Mouse (Mus musculus): Measurements from ENCODE around the gene Pomt2.
"Not testable (repeated sequence)": the region's sequence is repeated elsewhere in the genome, so short reads cannot be mapped to it uniquely, and the experiment has no call there.

The Pomt2 gene

DNA sequence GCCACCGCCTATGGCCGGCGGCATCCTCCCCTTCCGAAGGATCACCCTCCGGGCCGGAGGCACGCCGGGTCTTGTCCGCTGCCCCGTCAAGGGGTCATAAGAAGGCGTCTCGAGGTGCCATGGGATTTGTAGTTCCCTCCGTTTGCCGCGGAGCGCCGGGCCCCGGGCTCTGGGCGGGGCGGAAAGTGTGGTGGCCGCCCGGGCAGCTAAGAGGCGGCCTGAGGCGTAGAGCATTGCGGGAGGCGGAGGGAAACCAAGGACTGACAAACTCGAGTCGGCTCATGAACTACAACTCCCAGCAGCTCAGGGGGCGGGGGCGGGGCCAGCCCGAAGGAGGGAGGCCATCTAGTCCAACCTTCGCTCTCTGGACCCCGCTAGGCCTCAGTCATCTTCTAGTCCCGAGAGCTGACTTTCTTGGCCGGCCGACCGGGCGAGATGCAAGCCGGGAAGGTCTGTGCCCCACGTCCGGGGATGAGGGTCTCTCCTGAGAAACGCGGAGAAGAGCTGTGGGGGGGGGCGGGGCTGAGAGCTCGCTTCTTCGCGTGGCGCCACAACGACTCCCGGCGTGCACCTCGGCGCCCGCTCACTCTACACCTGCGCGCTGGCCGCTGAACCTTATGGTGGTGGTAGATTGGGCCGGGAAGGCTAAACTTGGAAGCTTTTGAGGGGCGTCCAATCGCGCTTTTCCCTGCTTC, at the start of gene Pomt2:
Pomt2 (minus strand) TSS at position 574 of the 695 bp plus-strand sequence.
- peak; percentile 89 for DNase-seq (ENCODE audit: low spot score)

DNA sequence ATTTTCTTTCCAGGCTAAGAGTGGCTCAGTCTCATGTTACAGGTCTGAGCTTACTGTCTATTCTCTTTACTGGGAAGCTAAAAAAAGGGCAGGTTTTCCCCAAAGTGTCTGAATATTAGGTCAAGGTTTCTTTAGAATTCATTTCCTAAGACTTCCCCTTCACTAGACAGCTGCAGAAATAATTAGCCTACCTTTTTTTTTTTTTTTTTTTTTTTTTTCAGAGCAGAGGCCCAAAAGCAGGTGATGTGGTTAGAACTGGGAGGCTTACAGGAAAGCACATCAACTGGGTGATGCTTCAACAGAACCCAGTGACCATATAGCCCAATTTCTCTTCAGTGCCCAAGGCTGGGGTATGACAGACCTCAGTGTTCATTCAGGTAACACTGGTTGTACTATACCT, 48.5 kb upstream of the Pomt2 start:
- no peak for DNase-seq (ENCODE audit: low spot score)

DNA sequence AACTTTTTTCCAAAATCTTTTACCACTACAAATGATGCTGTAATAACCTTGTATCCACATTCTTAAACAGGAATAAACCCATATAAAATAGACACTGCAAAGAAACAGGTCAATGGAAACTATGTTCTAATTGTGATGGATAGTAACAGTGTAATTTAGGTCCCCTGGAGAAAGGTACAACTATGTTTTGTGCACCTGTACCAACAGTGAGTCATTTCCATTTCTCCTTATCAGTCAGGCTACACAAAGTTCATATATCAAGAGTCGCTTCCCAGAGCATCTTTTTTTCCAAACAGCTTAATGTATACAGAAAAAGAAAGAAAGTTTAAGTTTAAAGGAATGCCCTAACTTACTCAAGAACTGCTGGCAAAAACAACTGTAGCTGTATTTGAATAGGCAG, 47.3 kb upstream of the Pomt2 start:
- no peak for DNase-seq (ENCODE audit: low spot score)

DNA sequence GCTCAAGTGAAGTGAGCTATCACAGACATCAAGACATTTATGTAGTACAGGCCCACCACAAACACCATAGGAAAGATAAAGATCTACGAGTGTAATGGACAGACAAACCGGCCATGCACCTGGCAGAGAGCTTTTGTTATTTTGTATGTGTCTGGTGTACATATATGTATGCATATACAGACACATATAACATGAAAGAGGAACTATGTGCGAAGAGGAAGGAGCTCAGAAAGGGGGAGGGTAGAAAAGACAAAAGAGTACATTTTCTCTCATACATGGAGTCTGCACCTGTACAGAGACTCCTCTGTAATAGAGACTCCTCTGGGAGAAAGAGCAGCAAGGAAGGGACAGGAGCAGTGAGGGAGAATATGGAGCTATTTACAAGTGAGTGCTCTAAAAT, 45.2 kb upstream of the Pomt2 start:
- DNase-seq (ENCODE audit: low spot score), result no peak

DNA sequence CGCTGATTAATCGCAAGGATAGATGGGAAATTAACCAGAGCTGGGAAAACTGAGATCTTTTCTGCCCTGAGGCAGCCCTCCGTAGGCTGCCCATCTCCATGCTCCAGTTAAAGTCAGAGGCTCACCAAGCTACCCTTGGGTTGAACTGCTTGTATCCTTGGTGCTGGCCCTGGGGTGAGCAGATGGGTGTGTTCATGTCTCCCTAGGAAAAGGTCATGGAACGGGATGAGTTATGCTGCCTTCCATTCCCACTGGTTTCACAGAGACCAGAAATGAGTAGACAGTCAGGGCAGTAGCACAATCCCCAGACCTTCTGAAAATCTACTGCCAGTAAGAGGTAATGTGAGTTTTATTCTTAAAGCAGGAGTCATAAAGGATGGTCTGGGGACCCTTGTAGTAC, 29.9 kb upstream of the Pomt2 start:
- no peak for DNase-seq (ENCODE audit: low spot score)

DNA sequence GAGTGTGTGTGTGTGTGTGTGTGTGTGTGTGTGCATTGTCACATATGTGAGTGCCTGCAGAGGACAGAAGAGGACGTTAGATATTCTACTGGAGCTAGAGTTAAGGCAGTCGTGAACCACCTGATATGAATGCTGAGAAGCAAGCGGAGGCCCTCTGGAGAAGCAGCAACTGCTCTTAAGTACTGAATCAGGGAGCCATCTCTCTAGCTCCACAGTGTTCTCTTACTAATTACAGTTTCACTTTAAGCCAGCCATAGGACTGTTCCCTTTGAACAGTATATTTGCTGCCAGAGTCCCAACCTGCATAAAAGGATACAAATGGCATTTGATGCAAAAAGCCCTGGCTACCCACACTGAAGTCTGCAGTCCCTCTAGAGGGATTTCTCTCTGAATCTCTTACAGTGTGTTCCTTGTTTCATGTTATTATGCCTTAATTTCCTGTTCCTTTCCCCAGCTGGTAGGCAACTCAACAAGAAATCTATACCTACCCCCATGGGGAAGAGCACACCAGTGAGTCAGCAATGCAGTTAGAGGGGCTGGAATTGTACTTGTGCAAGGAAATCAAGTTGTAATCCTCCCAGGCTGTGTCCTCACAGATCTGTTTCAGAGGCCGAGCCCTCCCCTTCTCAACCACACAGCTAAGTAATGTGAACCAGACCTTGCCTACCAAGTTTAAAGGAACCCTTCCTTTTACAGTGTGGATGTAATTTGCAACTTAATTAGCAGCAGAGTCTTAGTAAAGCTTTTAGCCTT, 27.6 kb upstream of the Pomt2 start:
- DNase-seq (ENCODE audit: low spot score), result no peak

DNA sequence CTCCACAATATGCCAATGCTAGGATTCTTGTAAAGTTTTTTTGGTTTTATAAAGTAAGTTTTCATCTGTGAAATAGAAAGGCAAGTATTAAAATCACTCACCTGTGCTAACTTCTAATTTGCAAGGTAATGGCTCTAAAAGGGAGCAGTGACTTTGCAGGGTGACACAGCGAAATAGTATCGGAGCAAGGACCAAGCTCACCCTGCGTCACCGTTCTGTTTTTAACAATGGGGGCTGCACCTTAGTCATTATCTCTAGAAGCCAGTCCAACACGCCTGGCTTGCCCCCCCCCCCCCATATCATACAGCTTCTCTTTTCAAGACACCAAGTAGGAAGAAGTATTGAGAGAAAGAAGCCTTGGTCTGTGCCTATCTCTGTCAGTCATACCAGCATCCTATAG, 13.0 kb upstream of the Pomt2 start:
- DNase-seq (ENCODE audit: low spot score), result no peak

DNA sequence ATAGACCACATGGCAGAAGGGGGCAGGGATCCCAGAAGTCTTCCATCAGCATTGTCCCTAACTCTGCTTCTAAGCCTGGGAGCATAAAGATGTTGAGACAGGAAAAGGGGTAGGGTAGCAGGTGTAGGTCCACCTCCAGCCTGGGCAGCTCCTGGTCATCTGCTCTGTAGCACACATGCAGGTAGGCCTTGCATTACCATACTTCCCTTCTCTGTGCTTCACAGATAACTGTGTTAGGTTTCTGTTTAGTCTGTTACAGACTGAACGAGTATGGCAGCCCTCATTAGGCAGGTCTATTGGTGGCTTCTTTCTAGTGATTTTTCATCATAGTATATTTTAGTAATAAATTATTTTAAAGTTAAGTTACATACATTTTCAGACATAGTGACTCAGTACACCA, 12.5 kb upstream of the Pomt2 start:
- no peak for DNase-seq (ENCODE audit: low spot score)

DNA sequence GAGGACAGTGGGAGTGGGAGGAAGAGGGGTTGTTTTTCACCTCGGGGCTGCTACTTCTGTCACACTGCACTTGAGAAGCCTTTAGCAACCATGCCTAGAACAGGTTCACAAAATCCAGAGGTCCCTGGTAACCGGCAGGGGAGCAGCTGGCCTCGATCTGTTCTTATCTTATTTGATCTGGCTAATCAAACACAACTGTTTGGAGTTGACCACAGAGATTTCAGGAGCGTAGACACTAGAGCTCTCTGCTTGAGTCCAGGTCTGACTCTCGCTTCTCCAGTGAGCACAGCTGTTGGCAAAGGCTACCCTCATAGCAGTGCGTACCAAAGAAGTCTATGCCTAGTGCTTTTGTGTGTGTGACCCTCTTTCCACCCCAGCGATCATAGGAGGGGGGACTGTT, 10.3 kb upstream of the Pomt2 start:
- DNase-seq (ENCODE audit: low spot score), result no peak

DNA sequence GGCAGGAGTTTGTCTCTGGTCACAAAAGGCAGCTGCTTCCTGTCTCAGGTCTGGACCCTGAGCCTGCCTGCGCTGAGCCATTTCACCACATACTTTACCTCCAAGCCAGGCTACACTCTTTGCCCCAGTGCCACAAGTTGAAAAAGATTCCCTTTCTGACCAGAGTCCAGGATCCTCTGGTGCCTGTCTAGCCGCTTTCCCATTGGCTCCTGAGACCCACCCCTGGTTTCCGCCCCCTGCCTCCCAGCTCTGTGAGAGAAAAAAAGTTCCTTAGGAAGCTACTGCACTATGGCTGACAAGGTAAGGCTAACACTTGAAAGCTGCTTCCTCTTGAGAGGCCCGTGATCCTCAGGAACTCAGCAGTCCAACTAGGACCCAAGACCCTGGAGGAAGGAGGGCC, 9.6 kb upstream of the Pomt2 start:
- no peak for DNase-seq (ENCODE audit: low spot score)

DNA sequence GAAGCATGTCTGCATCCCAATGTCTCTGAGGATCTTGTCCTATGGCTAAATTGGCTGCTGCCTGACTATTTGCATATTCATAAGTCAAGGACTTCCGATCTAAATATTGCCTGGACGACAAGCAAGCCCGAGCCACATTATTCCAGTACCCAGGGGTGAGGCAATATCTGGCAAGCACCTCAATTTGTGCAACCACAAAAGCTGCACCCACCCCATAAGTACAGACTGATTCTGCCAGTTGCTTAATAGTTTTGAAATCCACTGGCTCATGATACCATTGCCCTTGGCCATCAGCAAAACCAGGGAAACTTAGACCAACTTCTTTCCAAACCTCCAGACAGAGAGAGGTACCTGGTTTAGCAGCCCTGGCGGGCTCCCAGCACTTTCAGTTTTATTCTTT, 6.7 kb upstream of the Pomt2 start:
- not testable (repeated sequence) for DNase-seq (ENCODE audit: low spot score)

DNA sequence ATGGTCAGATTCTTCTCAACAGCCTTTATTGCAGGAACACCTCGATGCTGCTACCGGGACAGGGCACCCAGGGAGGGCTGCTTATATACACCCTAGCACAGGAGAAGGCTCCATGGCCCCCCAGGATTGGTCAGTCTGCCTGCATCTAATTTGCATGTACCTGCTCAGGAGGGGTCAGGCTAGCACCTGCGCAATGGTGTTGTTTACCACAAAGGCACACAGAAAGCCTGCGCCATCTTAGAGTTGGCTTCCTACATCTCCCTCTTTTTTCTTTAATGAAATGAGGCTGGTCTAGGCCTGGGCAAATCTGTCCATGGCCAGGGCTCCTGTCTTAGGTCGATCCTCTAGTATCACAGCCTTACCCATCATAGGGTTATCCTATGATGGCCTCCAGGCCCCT, 1.7 kb upstream of the Pomt2 start:
- no peak for DNase-seq (ENCODE audit: low spot score)

DNA sequence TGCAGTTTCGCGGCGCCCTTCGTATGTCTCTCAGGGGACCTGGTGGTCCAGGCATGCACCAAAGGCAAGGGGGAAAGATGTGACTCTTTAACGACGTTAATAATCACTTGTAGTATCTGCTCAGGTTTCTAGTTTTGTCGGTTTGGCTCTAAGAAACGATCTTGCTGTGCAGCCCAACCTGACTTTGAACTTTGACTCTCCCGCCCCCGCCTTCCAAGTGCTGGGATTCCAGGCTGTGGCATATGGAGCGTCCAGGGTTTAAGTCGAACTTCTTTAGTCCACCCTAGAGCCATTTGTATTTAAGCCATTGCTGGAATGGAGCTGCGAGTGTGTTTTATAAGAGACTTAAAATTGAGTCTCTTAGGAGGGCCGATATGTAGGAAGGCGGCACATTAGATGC, 368 bp upstream of the Pomt2 start:
- DNase-seq (ENCODE audit: low spot score), result peak; percentile 18

DNA sequence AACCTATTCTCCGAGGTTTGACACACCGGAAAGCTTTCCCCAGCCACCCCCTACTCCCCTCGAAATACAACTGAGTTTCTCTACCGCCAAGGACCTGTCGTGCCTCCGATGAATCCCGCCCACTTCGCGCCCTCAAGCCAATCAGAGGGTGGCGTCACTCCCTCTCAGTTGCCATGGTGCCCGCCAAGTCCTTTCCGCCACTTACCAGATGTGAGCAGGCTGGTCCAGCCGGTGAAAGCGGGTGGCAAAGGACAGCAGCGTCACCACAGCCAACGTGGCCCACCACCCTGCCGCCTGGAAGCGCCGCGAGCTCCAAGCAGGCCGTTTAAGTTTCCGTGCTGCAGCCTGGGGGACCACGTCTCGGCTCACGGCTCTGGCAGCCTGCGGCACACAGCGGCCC, 802 bp downstream of the Pomt2 start, which contains the start of gene Gstz1:
Gstz1 (plus strand) TSS at position 200 of the 400 bp plus-strand sequence.
- peak; percentile 81 for DNase-seq (ENCODE audit: low spot score)

DNA sequence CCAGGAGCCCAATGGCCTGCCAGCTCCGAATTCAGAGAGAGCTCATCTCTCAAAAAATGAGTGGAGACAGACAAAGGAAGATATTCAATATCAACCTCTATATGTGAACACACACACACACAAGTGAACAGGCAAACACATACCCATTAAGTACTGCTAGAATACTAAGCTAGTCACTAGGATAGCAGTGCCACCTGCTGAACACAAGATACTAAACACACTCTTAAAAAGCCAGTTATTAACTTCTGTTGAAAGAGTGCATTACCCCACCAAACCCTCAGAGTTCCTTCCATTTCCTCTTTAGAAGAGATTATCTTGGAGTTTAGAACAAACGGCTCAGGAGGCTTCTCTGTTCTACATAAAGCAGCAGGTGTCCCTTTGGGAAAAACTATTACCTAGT, 5.6 kb downstream of the Pomt2 start:
- DNase-seq (ENCODE audit: low spot score), result no peak

DNA sequence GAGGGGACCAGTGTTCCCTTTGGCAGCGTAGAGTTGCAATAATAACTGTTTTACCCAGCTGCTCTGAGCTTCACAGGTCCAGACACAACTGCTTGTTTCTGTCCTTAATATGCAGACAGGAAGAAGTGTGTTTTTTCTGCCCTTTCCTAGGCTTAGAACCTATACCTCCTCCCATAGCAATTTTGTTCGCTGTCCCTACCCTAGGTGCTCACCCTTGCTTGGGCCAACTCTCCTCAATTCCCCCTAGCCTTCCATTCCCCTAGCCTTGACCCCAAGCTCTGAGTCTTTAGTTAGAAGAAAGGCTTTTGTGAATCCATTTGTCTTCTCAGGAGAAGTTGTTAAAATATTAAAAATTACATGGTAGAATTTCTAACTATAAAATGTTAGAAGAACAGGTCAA, 9.0 kb downstream of the Pomt2 start:
- no peak for DNase-seq (ENCODE audit: low spot score)

DNA sequence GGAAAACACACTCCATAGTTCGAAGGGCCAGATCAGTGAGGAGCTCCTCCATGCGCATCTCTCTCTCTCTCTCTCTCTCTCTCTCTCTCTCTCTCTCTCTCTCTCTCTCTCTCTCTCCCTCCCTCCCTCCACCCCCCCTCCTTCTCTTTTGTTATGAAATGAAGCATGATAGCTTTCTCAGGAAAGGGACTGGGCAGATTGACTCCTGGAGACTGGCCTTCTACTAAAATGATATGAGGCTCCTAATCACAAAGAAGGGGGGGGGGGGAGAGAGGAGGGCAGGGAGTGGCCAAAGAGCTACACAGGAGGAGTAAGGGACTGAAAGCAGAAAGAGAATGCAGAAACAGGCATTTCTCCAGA, 9.4 kb downstream of the Pomt2 start:
- DNase-seq (ENCODE audit: low spot score), result no peak

DNA sequence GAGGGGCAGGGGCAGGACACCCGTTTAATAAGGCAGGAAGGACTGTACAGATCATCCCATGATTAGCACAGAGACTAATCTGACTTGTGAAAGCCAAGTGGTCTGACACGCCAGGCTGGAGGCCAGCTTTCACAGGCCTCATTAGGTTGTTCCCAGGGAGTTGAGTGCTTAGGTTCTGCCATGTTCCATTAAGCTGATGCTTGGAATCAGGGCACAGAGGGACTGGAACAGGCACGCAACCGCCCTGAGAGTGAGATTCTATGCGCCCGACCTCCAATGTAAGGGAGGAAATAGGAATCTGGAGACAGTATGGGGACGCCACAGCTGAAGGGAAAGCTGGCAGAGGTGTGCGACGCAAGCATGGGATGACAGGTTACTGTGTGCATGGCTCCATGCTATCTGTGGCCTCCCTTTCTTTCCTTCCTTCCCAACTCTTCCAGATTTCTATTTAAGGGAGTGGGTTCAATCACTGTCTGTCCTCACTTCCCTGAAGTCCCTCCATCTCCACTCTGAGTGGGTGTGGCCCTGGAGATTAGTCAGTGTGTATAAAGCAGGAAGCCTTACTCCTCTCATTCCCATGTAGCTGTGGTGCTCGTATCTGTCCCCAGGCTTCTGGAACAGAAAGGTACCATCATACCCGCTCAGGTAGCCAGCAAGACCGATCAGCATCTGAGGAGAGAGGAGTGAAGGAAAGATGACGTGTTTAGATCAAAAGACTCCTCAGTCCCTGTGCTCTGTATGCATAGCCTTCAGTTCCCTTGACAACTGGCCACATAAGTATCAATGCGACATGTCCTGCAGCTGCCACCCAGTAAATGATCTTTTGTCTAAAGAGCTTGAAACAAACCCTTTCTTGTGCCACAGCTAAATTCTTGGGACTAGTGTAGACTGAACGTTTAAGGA, 10.1 kb downstream of the Pomt2 start:
- DNase-seq (ENCODE audit: low spot score), result no peak

DNA sequence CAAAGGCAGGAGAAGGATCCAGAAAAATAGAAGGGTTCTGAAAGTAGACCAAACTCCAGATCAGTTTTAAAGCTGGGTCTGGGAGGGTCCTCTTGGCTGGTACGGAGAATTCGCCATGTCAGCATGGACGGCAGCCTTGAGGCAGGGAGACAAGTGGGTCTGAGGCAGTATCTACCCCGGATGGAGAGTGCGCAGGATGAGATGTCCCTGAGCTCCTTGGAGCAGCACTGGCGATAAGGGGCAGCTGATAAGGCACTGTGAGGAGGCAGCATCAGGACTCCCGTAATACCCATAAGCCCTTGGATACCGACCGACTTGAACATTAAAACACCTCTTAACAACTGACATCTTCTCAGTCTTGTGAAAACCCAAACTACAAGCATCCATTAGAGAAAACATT, 15.0 kb downstream of the Pomt2 start:
- no peak for DNase-seq (ENCODE audit: low spot score)

DNA sequence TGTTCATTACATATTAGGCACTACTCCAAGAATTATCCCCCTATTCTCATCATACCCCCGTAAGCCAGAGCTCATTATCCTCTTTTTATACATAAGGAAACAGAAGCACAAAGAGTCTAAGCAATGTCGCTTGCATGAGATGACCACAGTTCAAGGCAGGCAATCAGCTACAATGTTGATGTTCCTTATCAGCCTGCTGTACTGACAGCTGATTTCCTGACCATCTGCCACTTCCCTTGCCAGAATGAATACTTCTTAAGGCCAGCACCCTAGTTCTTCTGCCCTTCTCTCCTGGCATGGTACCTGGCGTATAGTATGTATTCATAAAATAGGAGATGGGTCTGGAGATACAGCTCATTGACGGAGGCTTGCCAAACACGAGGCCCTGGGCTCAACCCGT, 15.6 kb downstream of the Pomt2 start:
- no peak for DNase-seq (ENCODE audit: low spot score)

DNA sequence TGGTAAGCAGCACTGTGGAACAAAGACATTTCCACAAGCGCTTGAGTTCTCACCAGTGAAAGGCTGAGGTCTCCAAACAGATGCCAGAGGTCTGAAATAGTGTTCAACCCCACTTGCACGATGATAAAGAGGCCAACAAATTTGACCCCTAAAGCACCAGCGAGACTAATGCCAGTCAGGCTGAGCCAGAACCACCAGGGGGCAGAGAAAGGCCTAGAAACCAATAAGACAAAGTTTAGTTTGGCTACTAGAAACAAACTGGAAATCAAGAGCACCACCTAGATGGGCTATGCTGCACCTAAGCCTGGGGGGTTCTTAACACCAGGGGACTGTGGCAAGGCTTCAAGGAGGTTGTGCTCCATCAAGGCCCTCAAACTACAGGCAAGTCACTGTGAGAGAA, 16.1 kb downstream of the Pomt2 start:
- no peak for DNase-seq (ENCODE audit: low spot score)

DNA sequence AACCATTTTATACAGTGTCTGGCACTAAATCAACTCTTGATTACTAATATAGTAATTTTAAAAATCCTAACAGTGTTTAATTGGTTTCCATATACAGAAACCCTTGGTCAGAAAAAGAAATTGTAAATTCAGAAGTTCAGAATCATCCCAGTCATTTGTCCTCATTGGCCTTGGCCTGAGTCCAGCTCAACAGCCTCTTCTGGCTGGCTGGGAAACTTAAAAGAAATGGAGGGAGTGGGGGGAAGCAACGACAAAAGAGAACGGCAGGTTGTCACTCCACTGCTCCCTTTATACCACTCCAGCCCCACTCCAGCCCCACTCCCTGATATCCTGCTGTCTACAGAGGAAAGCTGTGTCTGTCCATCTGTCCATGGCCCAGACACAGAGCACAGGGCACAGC, 16.6 kb downstream of the Pomt2 start:
- DNase-seq (ENCODE audit: low spot score), result no peak

DNA sequence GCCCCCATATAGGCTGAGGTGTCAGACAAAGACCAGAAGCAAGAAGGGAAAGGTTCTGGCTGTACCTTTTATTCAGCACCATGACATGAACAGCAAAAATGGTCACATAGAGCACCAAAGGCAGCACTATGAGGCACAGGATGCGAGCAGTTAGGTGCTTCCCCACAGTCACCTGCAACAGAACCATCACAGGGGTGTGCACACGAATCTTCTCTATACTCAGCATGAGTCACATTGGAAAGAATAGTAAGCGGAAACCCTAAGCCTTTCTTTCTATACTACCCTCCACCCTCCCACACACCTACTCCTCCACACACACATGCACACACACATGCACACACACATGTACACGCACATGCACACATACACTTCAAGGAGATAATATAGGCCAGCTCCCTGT, 17.5 kb downstream of the Pomt2 start:
- DNase-seq (ENCODE audit: low spot score), result no peak
